Mouse (Mus musculus) urinary bladder, postnatal 10 days (tissue): ENCODE data around the gene Arhgap30.

ENCODE experiments used
- DNase-seq: peaks from one replicate; pipeline ENCODE4 v3.0.0; 2022; ENCODE audit warnings: low spot score

The Arhgap30 gene

DNA sequence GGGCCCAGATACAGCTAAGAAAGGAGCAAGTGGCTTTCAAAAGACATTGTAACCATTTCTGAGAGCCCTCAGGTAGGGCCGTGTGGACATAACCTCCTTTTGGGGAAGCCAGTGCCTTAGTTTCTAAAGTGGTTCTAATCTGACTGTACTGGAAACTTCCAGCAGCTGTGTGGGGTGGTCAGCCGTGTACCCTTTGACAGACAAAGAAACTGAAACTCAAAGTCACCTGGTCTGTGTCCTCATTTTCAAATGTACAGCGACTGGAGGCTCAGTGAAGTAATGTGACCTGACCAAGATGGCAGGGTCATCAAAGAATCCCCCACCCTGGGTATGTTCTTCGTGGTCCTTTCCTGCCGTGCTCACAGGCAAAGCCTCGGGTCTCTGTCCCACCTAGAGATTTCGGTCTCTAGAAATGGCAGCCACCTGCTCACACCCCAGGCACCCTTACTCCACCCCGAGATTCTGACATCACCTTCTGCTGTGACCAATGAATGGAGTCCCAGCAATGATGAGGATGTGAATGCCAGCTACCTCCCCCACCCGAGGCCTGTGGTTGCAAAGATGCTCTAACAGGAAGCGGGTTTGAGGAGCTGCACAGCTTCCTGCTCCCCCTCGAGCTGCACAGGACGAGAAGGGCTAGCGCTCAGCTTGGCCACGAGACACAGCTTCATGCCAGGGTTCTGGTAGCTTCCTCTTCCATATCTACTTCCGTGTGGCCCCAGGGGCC is at the start of gene Arhgap30:
TSS of gene Arhgap30 (plus strand) at position 579 of the 727 bp plus-strand sequence.
- DNase-seq = no peak

DNA sequence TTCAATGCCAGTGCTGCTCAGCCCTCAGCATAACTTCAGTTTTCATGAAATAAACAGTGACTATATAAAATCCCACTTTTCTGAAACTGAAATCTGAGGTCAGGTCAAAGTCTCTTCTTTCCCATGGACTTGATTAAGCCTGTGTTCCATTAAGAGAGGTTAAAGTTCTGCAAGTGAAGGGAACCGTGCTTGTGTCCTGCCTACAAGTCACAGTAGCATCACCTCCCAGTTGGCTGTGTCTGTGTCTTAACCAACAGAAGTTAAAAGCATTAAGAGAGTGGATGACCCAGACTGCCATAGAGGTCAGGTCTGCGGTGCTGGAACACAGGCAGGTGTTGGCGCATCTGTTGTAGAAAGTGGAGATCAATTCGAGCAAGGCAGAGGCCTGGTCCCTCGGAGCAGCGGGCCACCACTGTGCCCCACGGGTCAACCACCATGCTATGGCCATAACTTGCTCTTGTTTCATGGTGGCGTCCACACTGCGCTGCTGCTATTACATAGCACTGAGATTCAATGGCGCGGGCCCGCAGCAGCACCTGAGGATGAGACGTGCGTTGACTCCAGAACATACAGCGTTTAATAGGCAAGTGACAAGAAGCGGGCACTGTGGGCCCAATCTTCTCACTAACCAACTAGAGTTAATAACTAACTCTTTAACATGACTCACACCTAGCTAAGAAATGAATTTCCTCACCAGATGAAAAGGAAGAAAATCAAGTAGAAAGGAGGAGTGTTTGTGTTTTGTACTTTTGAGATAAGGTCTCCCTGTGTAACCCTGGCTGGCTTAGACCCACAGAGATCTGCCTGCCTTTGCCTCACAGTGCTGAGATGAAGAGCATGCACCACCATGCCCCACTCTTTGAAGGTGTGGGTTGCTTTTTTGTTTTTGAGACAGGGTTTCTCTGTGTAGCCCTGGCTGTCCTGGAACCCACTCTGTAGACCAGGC is 46.2 kb upstream of the Arhgap30 start:
- no peak for DNase-seq

DNA sequence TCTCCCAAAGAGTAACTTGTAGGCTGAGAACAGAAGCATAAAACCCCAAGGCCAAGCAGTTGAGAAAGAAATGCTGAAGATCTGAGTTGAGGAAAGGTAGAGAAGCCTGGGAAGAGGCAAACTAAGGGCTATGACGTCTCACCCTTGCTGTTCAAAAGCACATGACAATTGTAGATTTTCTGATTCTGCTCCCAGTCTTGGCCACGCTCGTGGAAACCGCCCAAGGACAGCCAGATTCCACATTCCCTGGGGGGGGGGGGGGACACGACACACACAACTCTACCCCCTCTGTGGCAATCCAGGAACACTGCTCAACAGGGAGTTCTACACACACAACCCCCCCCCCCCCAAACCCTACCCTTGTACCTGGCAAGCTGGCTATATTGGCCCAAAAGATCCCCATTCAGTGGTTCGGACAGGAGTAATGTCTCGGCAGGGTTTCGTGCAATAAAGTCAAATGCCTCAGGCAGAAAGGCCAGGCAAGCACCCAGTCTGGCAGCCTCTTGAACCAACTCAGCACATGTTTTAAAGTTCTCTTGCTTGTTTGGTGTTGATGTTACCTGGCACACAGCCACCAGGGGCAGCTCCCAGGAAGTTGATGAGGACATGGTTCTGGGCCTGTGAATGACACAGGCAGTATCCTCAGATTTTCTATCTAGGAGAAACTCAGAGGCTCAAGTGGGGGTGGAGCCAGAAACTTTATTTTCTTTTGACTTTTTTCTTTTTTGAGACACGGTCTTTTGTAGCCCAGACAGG is 44.7 kb upstream of the Arhgap30 start:
- DNase-seq = no peak

DNA sequence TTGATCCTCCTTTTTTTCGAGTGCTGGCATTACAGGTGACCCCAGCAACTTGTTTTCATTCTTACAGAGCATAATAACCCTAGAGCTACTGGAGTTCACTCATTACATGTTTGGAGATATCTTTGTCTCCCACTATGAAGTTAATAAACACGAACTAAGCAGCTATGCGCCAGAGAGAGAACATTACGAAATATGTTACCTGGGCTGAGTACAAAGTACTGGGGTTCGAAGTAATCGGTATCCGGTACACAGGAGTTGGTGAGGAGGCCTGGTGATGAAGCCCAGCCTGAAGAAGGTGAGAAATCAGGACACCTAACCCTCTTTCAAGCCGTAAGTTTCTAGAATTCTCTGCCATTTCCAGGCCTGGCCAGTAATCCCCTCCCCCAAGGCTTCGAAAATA is 44.0 kb upstream of the Arhgap30 start:
- DNase-seq = no peak

GRCm38 (mm10) chr1:171345225-171346094 is 43.3 kb upstream of the Arhgap30 start, which contains the start of the genes Nit1 and Pfdn2:
Gene Nit1, minus strand, starts transcription at chr1:171345646.
Gene Pfdn2, plus strand, starts transcription at chr1:171345670.
- peak; percentile 75 for DNase-seq

- DNase-seq = no peak
Measured at GRCm38 (mm10) chr1:171346095-171346450, 42.7 kb upstream of the Arhgap30 start.

- DNase-seq = no peak
Measured at GRCm38 (mm10) chr1:171348665-171349064, 40.1 kb upstream of the Arhgap30 start.

- no peak for DNase-seq
Measured at GRCm38 (mm10) chr1:171349210-171349609, 39.5 kb upstream of the Arhgap30 start.

DNA sequence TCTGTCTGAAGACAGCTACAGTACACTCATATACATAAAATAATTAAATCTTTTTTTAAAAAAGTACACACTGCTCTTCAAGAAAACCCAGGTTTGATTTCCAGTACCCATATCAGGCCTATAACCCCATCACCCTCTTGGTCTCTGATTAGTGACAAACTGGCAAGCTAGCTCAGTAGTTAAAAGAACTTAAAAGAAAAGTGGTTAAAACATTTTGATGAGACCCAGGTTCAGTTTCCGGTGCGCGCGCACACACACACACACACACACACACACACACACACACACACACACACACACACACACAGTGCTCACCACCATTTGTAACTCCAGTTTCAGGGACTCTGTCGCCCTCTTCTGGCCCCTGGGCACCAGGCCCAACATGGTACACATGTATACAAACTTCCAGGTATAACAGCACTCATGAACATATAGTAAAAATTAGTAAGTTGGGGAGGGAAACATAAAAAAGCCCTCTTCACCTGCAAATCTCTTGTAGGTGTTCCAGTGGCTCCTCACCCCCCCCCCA is 32.9 kb upstream of the Arhgap30 start:
- DNase-seq = no peak

- no peak for DNase-seq
Measured at GRCm38 (mm10) chr1:171356814-171357213, 31.9 kb upstream of the Arhgap30 start.

GRCm38 (mm10) chr1:171358421-171358820 is 30.3 kb upstream of the Arhgap30 start:
- DNase-seq = no peak

- DNase-seq = no peak
Measured at GRCm38 (mm10) chr1:171360253-171360652, 28.5 kb upstream of the Arhgap30 start.

- peak; percentile 69 for DNase-seq
Measured at GRCm38 (mm10) chr1:171360656-171361055, 28.1 kb upstream of the Arhgap30 start, which contains the start of gene Klhdc9. Gene Klhdc9, minus strand, starts transcription at chr1:171360798.

DNA sequence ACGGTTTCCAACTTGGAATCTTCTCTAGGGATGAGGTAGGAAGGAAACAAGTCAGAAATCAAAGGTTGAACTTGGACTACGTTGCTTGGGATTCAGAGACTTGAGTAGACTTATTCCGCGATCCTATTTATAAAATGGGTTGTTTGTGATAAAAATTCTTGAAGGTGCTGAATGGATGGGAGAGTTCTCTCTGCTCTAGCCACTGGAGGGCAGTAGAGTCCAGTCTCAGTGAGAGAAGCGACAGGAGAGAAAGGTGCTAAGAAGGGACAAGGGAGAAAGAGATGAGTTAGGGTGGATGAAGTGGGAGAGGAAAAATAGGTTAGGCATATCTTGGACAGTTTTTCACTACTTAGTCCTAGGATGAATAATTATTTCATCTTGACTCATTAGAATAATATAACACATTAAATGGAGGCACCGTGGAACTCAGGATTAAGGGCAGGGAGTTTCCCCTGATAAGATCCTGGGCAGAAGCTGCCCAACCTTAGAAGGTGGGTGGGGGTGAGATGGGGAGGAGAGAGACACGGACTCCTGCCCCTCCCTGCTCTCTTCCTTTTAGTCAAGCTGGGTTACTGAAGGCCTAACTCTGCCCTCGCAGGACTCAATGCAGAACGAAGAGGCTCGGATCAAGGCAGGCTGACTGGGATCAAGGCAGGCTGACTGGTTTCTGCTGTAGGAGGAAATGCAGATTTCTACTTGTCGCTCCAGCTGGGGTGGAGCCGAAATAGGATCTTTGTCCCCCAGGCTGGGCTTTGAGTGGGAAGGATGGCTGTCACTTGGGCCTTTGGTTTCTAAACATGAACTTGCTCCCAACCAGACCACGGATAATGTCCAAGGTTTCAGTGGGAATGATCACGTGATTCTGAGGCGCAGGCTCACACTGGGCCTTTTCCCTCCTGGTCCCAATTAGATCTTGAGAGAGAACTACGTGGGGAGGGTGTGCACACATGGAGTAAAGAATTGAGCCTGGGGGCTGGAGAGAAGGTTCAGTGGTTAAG is 27.3 kb upstream of the Arhgap30 start:
- no peak for DNase-seq

GRCm38 (mm10) chr1:171365934-171366333 is 22.8 kb upstream of the Arhgap30 start:
- DNase-seq = no peak

DNA sequence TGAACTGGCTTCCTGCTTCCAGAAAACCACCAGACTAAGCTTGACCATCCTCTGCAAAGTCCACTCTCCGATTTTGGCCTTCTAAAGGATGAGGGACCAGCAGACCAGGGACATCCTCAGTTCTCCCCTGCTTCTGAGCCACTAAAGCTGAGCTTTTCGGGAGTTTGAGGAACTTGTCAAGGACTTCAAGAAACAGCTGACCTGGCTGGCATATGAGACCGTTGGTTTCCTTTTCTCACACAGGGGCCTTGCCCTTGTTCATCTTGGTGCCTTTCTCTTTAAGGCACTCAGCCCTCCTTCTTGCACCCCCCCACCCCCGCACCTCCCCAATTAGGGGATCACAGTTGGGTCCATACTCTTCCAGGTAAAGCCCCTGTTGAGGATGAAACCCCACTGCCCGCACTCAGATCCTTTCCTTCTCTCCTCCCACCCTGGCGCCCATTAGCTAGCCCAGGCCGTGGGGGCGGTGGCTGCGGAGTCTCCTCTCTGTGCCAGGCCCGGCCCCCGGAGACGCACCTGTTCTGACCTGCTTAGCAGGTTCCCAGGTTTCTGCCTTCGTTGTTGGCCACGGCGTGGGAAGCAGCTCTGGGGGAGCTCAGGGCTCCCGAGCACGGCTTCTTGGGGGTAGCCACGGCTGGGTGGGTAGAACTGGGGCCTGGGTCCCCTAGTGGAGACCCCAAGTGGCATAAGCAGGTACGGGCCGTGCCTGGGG is 18.8 kb upstream of the Arhgap30 start, which contains the start of gene Nectin4:
TSS of gene Nectin4 (plus strand) at position 255 of the 712 bp plus-strand sequence.
- DNase-seq = peak; percentile 40

DNA sequence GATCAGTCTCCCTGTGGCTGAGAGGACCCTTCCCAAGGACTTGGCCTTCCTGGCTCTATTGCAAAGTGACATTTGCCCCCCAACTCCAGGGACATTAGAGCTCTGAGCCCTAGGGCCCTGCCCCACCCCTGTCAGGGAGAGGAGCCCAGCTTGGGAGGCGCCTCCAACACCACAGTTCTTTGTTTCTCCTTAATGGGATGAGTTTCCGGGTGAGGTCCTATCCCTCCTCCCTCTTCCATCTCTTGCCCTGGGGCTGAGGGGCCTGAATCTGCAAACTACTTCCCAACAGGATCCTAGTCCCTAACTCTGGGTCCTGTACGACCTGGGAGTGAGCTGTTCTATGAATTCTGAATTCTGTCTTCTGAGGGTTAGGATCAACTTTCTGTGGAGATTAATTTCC is 15.9 kb upstream of the Arhgap30 start:
- DNase-seq = no peak

DNA sequence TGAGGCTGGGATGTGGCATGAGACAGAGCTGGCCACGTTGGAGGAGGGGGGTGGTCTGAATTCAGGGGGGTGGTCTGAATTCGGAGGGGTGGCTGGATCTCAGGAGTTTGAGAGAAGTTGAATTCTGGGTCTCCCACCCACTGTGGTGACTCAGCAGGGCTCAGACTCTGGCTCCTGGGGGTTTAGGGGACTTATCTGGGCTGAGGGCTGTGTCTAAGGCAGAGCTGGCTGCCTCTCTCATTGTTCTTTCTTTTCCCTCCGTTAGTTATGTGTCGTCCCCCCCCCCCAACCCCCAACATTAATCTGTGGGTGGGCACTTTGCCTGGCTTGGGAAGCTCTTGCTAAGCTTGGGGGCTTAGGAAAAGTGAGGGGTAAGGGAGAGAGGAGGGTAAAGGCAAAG is 14.8 kb upstream of the Arhgap30 start:
- no peak for DNase-seq

GRCm38 (mm10) chr1:171375646-171376097 is 13.1 kb upstream of the Arhgap30 start:
- peak; percentile 64 for DNase-seq
